Mouse (Mus musculus) kidney, adult 2 months (tissue): ENCODE data around the gene Phtf1.

ENCODE experiments used
- CTCF ChIP-seq: fragments of 200-500 bp; conservative IDR thresholded peaks from 2 replicates; pipeline ENCODE4 v1.5.1; 2011; ENCODE audit warnings: low read depth, mild to moderate bottlenecking, control low read depth, low read length, moderate library complexity, mixed read lengths; ENCODE audit not compliant: insufficient read depth, insufficient read length
- POLR2A ChIP-seq: fragments of 200-500 bp; IDR thresholded peaks from one replicate; pipeline ENCODE4 v1.6.1; 2011; ENCODE audit warnings: low read depth, low read length, control low read depth

- TF ChIP-seq CTCF: no peak
- TF ChIP-seq POLR2A: no peak
Measured at GRCm38 (mm10) chr3:104020101-104020500, 52.2 kb downstream of the Phtf1 start.
